Mouse (Mus musculus) left cerebral cortex, postnatal 10 days (tissue): ENCODE results near the gene Msto1. TPM values are rescaled to one million over a fixed set of nuclear protein-coding genes. Genes with fewer than 3 reads are reported as not detected.
"Not testable (repeated sequence)": the region's sequence is repeated elsewhere in the genome, so short reads cannot be mapped to it uniquely, and the experiment has no call there.

Source experiments
- DNase-seq, 2 experiments: peaks; one replicate each; pipeline ENCODE4 v3.0.0; 2021 to 2022; ENCODE audit warnings: low spot score in 2 of 2, mixed read lengths in 1 of 2; ENCODE audit errors: extremely low spot score in 1 of 2
- intact Hi-C: fragments of 180-260 bp; cut with DNase I; formaldehyde crosslinking; loops from one replicate; pipeline ENCODE4 v1.15.1; 2025
- total RNA-seq, 2 experiments: library from RNA; stranded (reverse); gene quantifications; 2 replicates each; pipeline ENCODE4 v1.2.3; 2021

Gene Msto1
- total RNA-seq: 10 to 100 TPM; 28.9 to 31.9 TPM

DNA sequence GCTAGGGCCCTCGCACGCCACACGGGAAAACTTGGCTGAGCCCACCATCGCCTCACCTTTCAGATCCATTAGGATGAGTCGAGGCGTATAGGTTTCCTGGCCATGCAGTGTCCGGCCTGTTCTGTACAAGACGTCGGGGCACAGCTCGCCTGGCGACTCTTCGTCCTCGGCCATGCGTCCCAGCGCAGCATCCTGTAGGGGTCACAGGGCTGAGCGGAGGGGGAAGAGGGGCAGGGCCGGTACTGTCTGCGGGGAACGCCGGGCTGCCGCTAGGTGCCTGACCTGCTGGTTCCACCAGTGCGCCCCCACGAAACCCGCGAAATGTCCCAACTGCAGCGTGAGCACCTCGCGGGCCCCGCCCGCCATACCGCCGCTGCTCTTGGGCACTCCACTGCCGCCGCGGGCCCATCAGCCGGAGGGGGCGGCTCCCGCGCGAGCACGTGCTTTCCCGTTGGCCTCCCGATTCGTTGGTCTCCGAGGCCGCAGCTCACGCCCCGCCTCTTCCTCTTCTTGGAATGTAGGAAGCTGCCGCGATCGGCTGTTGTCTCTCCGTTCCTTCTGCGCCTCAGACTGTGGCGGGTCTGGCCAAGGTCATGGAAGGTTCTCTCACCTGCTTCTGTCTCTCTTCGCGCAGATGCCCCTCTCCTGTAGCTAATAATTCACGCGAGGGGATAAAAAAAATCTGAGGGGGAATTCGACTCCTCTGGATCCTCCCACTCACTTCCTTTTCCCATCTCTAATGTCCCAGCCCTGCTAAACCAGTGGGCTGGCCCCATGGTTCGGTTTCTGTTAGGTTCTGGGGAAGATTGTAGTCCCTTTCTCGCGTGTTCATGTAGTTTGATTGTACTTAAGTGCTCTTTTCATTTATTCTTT is at the start of gene Msto1:
TSS of gene Msto1 (minus strand) at position 489 of the 873 bp plus-strand sequence.
- DNase-seq: peak; percentile 91 to 96
- intact Hi-C loops: no loop called here

- intact Hi-C loops, DNase-seq: not testable (repeated sequence)
Measured at GRCm38 (mm10) chr3:88963211-88963610, 49.4 kb upstream of the Msto1 start.

DNA sequence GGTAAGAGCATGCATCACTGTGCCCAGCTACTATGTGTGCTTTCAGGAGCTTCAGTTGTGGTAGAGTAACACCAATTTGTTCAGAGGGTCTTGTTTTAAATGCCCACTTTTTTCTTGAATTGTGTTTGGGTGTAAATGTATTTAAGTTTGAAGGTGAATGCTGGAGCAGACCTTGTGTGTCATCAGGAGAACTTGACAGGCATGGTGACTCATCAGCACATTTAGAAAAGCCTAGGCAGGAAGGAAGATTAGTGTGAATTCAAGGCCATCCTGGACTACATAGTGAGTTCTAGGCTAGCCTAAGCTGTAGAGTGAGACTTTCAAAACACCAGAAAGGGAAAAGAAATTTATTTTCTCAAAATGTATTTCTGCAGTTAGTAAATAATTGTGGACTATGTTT is 39.9 kb upstream of the Msto1 start:
- DNase-seq: no peak
- intact Hi-C loops: no loop called here

- no peak for DNase-seq
- intact Hi-C loops: no loop called here
Measured at GRCm38 (mm10) chr3:88953246-88953645, 39.4 kb upstream of the Msto1 start.

DNA sequence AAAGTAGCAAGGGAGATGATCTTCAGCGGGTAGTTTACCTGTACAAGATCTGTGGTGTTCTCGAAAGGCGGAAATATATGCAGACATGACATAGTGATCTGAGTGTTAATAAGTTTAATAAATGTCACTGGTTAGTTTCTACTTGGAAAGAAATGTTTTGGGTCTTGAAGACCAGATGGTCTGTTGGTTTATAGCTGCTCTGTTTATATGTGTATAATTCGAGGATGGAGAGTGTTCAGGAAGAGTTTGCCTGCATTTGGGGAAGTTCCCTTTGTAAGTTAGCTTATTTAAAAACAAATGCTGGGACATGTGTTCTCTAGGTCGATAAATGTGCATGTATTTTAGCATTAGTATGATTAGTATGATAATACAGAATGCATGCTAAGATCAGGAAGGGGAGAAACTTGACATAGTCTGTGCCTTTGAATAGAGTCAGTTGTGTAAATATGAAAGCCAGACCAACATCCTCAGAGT is 37.6 kb upstream of the Msto1 start:
- no peak for DNase-seq
- intact Hi-C loops: no loop called here

GRCm38 (mm10) chr3:88950576-88951326 is 37.0 kb upstream of the Msto1 start, which contains the start of the genes Ash1l and Dap3:
Gene Ash1l, plus strand, starts transcription at chr3:88950622.
Gene Dap3, minus strand, starts transcription at chr3:88951181.
- intact Hi-C loops: no loop called here
- peak; percentile 52 to 85 for DNase-seq

- peak; percentile 80 to 96 for DNase-seq
- intact Hi-C loops: no loop called here
Measured at GRCm38 (mm10) chr3:88949786-88950575, 36.2 kb upstream of the Msto1 start.

GRCm38 (mm10) chr3:88944109-88944508 is 30.3 kb upstream of the Msto1 start:
- intact Hi-C loops: loop anchor here (5.0 kb wide), 1 partner anchor 88 kb away; no protein-coding TSS in a partner anchor
- DNase-seq: no peak

GRCm38 (mm10) chr3:88942316-88942880 is 28.6 kb upstream of the Msto1 start:
- DNase-seq: no peak
- intact Hi-C loops: loop anchor here (5.0 kb wide), 1 partner anchor 90 kb away; no protein-coding TSS in a partner anchor

DNA sequence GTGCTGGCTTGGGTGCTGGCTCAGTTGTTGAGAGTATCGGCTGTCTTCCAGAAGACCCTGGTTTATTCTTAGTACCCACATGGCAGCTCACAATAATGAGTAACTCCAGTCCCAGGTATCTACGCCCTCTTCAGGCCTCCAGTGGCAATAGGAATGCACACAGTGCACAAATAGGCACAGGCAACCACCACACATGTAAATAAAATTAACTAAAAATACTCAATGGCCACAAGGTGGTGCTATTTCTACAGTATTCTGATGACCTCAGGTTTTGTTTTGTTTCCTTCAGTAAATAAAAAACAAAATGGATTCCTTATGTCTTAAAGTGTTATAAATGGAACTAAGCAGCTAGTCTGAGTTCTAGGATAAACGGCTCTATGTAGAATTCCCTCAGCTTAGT is 25.9 kb upstream of the Msto1 start:
- intact Hi-C loops: loop anchor here (5.0 kb wide), 1 partner anchor 93 kb away; no protein-coding TSS in a partner anchor
- DNase-seq: peak in 1 of 2 experiments; percentile 23

GRCm38 (mm10) chr3:88939071-88939470 is 25.3 kb upstream of the Msto1 start:
- intact Hi-C loops: no loop called here
- no peak for DNase-seq

DNA sequence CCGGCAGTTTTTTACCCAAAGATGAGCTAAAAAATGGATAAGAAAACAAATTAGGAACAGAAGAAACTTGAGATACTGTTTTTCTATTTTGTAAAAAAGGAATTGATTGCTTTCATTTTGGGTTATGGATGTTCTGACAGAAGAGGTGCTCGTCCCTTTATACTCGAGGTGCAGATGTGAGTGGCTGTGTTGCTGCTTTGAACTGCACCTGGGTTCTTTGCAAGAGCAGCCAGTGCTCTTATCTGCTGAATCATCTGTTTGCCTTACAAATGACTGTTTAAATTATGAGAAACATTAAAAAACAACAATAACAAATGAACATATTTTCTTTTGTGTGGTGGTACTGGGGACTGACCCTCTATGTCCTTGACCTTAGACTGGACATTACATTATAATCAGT is 15.7 kb upstream of the Msto1 start:
- intact Hi-C loops: no loop called here

DNA sequence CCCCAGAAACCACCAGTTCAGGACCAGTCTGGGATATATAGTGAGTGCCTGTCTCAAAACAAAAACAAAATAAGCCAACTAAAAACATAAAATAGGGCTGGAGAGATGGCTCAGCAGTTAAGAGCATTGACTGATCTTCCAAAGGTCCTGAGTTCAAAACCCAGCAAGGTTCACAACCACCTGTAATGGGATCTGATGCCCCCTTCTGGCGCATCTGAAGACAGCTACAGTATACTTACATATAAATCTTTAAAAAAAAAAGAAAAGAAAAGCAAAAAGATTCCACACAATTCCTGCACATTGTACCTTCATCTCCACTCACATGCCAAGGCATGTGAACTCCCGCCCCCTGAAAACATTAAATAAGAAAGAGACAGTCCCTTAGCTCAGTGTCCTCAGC is 11.9 kb upstream of the Msto1 start:
- intact Hi-C loops: no loop called here
- no peak for DNase-seq

More for the DNA sequence above, 15.7 kb upstream of the Msto1 start:
- no peak for DNase-seq

GRCm38 (mm10) chr3:88923989-88924591 is 10.3 kb upstream of the Msto1 start:
- intact Hi-C loops: no loop called here
- no peak for DNase-seq

- intact Hi-C loops: no loop called here
- DNase-seq: no peak
Measured at GRCm38 (mm10) chr3:88921411-88921810, 7.6 kb upstream of the Msto1 start.

DNA sequence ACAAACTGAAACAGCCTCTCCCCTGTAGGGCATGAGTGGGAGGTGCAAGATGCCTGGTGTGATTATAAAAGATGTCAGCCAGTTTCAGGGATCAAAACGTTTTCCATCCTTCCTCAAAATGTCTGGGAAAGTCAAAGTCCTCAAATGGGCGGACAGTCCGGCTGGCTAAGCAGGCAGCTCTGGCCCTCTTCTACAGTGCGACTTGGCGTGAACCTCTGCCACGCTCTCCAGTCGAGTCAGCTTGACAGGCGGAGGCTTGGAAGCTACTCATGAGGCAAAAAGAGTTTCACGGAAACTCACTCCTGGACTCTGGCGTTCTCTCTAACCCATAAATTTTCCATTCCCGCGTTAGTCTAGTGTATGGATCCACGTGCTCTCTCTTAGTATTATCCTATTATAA is 5.2 kb upstream of the Msto1 start:
- DNase-seq: no peak
- intact Hi-C loops: no loop called here

GRCm38 (mm10) chr3:88914384-88914810 is 598 bp upstream of the Msto1 start:
- intact Hi-C loops: no loop called here
- no peak for DNase-seq

- intact Hi-C loops: no loop called here
- no peak for DNase-seq
Measured at GRCm38 (mm10) chr3:88912585-88912984, 1.2 kb downstream of the Msto1 start.
